Mouse (Mus musculus) hindbrain, embryonic 12.5 days (tissue): ENCODE data around the gene Hoxd3. TPM values are rescaled to one million over a fixed set of nuclear protein-coding genes. Genes with fewer than 3 reads are reported as not detected.
A peak's percentile ranks its signal among the peaks of the same experiment; 100 is the strongest.

Source experiments
- ATAC-seq: fragments of 200-750 bp; cut with Nextera tagmentation; 2 replicates; pipeline ENCODE4 v1.8.0; 2017; ENCODE audit warnings: moderate TSS enrichment; ENCODE audit not compliant: low FRiP score
- H3K27ac ChIP-seq: fragments of 300-500 bp; sonication (generic); 2 replicates; pipeline ENCODE4 v1.5.1; 2016; ENCODE audit warnings: mild to moderate bottlenecking
- H3K27me3 ChIP-seq: fragments of 300-500 bp; sonication (generic); 2 replicates; pipeline ENCODE4 v1.6.1; 2016; ENCODE audit warnings: mild to moderate bottlenecking
- H3K36me3 ChIP-seq: fragments of 300-500 bp; sonication (generic); 2 replicates; pipeline ENCODE4 v1.6.1; 2016; ENCODE audit warnings: mild to moderate bottlenecking
- H3K4me1 ChIP-seq: fragments of 300-500 bp; sonication (generic); 2 replicates; pipeline ENCODE4 v1.6.1; 2016
- H3K4me2 ChIP-seq: fragments of 300-500 bp; sonication (generic); replicated peaks from 2 replicates; pipeline ENCODE4 v1.6.1; 2016; ENCODE audit warnings: mild to moderate bottlenecking
- H3K4me3 ChIP-seq: fragments of 300-500 bp; sonication (generic); 2 replicates; pipeline ENCODE4 v1.5.1; 2016; ENCODE audit warnings: mild to moderate bottlenecking
- H3K9ac ChIP-seq: fragments of 300-500 bp; sonication (generic); 2 replicates; pipeline ENCODE4 v1.6.1; 2016; ENCODE audit warnings: mild to moderate bottlenecking, moderate library complexity
- H3K9me3 ChIP-seq: fragments of 300-500 bp; sonication (generic); replicated peaks from 2 replicates; pipeline ENCODE4 v1.6.1; 2016; ENCODE audit warnings: mild to moderate bottlenecking
- WGBS: fragments of 180-500 bp; shearing (Covaris S2); methylation state at CpG from one replicate; pipeline ENCODE4 v1.1.7; 2016; 5-methylcytosine and 5-hydroxymethylcytosine counted together
- polyA plus RNA-seq: library from polyadenylated mRNA; unstranded; fragments of >200 nt; fragmentation: Nextera tagmentation; extraction: Ambion mirVana; gene quantifications from 2 replicates; pipeline ENCODE4 v1.2.1, GENCODE M21; 2016

The Hoxd3 gene
- polyA plus RNA-seq, 1 experiment from 2014 or later: 69.6 TPM

DNA sequence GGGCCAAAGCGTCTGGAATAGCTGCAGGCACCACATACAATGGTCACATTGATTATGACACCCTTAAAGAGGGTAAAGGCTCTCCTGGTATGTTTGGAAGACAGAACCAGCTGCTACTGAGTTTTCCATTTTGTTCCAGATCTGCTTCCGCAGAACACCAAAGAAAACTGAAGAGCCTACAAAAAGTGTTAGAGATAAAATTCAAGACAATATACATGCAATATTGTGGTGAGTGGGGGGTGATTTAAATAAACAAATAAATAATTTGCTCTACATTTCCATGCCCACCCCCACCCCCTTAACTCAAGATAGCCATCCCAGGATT lies 27.7 kb downstream of the Hoxd3 start:
- H3K36me3 ChIP-seq: no peaks in the 10 kb centered on the region
- H3K9me3 ChIP-seq: no peaks in the 10 kb centered on the region
- H3K4me2 ChIP-seq: peak overlapping the region; percentile 49
- ATAC-seq: no peak
- WGBS: 5% methylated on average over 2 of the region's 2 CpGs
- H3K27me3 ChIP-seq: peaks cover 96% of the 10 kb centered on the region
- H3K9ac ChIP-seq: peak overlapping the region; percentile 73
- peaks cover 8% of the 10 kb centered on the region for H3K4me1 ChIP-seq
- H3K4me3 ChIP-seq: peak overlapping the region; percentile 44
- peak overlapping the region; percentile 97 for H3K27ac ChIP-seq

DNA sequence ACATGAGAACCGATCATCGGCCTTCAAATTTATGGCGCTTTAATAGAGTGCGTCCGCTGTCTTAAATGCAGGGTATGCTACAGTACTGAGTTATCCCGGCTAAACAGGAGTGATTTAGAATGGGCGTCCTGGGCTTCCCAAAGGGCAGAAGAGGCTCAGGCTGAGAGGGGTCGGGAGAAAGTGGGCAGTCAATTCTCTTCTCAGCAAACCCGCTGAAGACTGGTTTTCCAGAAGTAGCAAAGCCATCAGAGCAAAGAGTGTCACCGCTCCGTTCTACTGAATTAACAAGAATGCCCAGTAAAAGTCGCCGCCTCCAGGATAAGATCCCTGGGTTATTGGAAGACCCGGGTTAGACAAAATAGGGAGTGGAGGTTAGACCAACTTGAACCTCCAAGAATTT lies 28.1 kb downstream of the Hoxd3 start:
- Histone ChIP-seq H3K9me3 (no peaks in the 10 kb centered on the region), H3K4me2 (peak overlapping the region; percentile 49), H3K4me1 (peaks cover 8% of the 10 kb centered on the region), H3K4me3 (peak overlapping the region; percentile 44), H3K27ac (peak overlapping the region; percentile 97), H3K36me3 (no peaks in the 10 kb centered on the region), H3K9ac (peak overlapping the region; percentile 73), H3K27me3 (peaks cover 96% of the 10 kb centered on the region)
- 1% methylated on average over 14 of the region's 14 CpGs for WGBS
- ATAC-seq: no peak

DNA sequence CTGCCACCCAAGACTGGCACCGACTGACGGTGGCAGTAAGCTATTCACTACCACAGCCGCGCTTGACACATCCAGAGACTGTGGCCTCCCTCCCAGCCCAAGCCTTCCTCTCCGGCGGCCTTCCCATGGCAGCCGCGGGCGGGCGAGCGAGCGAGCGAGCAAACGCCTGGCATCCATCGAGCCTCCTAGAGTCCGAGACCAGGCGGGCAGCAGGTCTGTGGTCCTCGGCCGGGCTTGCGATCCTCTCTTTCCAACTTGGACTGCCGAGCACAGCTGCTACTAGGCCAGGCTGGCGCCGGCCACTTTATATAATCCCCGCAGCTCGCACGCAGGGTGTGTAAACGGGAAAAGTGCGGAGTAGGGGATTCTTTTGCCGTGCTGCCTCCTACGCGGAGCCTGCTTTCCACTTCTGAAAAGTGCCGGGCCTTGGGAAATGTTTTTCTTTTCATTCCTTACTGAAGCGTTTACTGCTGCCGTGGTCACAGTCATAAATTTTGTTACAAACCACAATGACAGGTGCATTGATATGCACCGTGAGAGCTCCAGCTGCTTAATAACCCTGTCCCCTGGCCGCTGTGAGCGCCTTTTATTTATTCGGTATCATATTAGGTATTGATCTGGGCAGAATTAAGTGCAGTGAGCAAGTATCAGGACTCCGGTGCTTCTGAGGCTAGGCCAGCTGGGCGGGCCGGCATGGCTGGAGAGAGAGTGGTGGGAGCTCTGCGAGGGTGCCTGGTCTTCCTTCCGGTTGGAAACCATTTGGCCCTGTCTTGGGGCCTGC lies 28.8 kb downstream of the Hoxd3 start:
- no peaks in the 10 kb centered on the region for H3K36me3 ChIP-seq
- WGBS: under 1% methylated on average over 43 of the region's 43 CpGs
- H3K27me3 ChIP-seq: peaks cover 96% of the 10 kb centered on the region
- peak overlapping the region; percentile 49 for H3K4me2 ChIP-seq
- peak; percentile 28; the same call in 1 of the 2 replicates for ATAC-seq
- peak overlapping the region; percentile 97 for H3K27ac ChIP-seq
- H3K4me1 ChIP-seq: peaks cover 8% of the 10 kb centered on the region
- peak overlapping the region; percentile 73 for H3K9ac ChIP-seq
- peak overlapping the region; percentile 44 for H3K4me3 ChIP-seq
- H3K9me3 ChIP-seq: no peaks in the 10 kb centered on the region

DNA sequence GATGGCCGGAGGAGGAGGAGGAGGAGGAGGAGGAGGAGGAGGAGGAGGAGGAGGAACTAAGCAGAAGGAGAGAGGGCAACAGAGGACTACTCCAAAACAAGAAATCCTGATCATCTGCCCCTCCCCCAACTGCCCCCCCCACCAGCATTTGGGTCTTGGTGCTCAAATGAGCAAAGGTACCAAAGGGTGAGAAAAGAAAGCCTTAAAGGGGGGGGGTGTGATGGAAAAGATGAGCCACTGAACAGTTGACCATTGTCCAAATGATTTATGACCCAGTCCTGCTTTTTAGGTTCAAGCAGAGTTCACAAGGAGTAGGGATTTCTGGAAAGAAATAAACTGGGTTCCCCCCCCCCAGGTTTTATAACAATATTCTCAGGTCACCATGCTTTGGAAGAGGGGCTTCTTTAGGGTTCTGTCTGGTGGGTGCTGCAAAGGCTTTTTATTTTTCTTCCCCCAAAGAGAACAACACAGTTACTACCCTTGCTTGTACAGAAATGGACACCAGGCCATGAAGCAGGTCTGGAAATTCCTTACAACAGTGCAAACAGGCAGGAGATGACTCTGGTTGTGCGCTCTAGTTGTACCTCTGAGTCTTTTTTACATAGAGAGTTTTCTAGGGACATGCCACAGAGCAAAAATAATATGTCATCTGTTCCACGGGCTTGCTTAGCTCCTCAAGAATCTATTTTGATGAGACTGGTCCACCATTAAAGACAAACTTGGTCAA lies 29.7 kb downstream of the Hoxd3 start:
- H3K4me2 ChIP-seq: peak overlapping the region; percentile 49
- 19% methylated on average over 2 of the region's 3 CpGs for WGBS
- H3K9me3 ChIP-seq: no peaks in the 10 kb centered on the region
- H3K27me3 ChIP-seq: peaks cover 96% of the 10 kb centered on the region
- H3K27ac ChIP-seq: peak overlapping the region; percentile 97
- peak overlapping the region; percentile 44 for H3K4me3 ChIP-seq
- no peaks in the 10 kb centered on the region; the same call in 1 of the 2 replicates for H3K36me3 ChIP-seq
- H3K4me1 ChIP-seq: peaks cover 9% of the 10 kb centered on the region
- peak overlapping the region; percentile 73 for H3K9ac ChIP-seq
- ATAC-seq: no peak

DNA sequence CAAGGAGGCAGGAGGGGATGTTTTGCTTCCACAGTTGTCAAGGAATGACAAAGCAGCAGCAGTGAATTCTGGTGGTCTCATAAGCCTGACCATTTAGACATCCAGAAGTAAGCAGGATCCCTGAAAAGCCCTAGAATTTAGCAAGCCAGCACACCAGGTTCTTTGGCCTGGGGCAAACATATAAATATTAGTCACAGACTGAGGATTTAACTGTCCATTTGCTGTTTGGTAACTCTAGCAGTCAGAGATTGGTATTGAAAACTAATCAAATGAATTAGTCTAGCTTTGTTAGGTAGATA lies 30.2 kb downstream of the Hoxd3 start:
- no peak for ATAC-seq
- Histone ChIP-seq H3K9me3 (no peaks in the 10 kb centered on the region), H3K4me1 (peaks cover 13% of the 10 kb centered on the region), H3K27ac (peak overlapping the region; percentile 97), H3K27me3 (peaks cover 96% of the 10 kb centered on the region), H3K4me3 (no peak overlapping the region), H3K36me3 (no peaks in the 10 kb centered on the region; the same call in 1 of the 2 replicates), H3K9ac (no peak overlapping the region), H3K4me2 (peak overlapping the region; percentile 49; the same call in 1 of the 2 replicates)

DNA sequence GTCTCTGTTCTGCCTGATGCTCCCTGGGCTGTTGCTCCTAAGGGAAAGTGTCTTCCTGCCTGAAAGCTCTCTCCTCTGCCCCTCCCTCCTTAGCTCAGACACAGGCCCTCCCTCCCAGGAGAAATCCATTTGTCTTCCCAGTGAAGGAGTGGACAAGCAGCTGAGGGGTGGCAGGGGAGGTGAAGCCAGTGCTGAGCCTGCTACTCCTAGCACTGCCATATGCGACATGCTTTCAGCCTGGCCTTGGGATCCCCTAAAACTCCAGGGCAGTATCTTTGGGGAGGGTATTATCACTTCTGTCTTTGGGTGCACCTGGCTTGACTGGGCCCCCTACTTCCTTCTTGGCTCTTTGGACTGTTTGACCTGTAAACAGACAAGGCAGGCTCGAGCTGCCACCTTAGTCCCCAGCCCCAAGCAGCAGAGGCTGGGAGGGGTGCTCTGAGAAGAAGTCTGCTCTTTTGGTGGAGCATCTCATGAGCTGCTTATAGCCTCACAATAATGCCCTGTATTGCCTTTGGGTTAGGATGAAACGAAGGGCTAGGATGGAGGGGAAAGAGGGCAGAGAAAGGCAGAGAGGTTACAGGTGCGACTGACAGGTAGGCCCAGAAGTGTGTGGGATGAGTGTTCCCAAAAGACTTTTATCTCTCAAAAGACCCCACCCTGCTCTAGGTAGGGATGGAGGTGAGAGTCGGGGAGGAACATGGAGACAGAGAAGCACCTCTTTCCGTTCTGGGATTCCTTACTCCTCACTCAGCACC lies 34.0 kb downstream of the Hoxd3 start:
- Histone ChIP-seq H3K9ac (peak overlapping the region; percentile 80), H3K36me3 (no peaks in the 10 kb centered on the region; the same call in 1 of the 2 replicates), H3K27ac (peak overlapping the region; percentile 91), H3K4me2 (peak overlapping the region; percentile 58), H3K9me3 (no peaks in the 10 kb centered on the region), H3K4me3 (peak overlapping the region; percentile 45), H3K4me1 (peaks cover 26% of the 10 kb centered on the region), H3K27me3 (peaks cover 88% of the 10 kb centered on the region)
- ATAC-seq: peak; percentile 47
- 2% methylated on average over 6 of the region's 6 CpGs for WGBS

DNA sequence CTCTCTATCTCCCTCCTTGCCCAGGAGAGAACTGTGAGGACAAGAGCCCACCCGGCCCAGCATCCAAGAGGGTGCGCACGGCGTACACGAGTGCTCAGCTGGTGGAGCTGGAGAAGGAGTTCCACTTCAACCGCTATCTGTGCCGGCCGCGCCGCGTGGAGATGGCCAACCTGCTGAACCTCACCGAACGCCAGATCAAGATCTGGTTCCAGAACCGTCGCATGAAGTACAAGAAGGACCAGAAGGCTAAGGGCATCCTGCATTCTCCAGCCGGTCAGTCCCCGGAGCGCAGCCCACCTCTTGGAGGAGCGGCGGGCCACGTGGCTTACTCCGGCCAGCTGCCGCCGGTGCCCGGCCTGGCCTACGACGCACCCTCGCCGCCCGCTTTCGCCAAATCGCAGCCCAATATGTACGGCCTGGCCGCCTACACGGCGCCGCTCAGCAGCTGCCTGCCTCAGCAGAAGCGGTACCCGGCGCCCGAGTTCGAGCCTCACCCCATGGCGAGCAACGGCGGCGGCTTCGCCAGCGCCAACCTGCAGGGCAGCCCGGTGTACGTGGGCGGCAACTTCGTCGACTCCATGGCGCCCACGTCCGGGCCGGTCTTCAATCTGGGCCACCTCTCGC lies 34.7 kb downstream of the Hoxd3 start:
- Histone ChIP-seq H3K9ac (peak overlapping the region; percentile 80), H3K4me3 (peak overlapping the region; percentile 45), H3K9me3 (no peaks in the 10 kb centered on the region), H3K4me1 (peaks cover 30% of the 10 kb centered on the region), H3K36me3 (no peaks in the 10 kb centered on the region; the same call in 1 of the 2 replicates), H3K4me2 (peak overlapping the region; percentile 58), H3K27ac (peak overlapping the region; percentile 91), H3K27me3 (peaks cover 88% of the 10 kb centered on the region)
- no peak for ATAC-seq
- under 1% methylated on average over 58 of the region's 58 CpGs for WGBS

DNA sequence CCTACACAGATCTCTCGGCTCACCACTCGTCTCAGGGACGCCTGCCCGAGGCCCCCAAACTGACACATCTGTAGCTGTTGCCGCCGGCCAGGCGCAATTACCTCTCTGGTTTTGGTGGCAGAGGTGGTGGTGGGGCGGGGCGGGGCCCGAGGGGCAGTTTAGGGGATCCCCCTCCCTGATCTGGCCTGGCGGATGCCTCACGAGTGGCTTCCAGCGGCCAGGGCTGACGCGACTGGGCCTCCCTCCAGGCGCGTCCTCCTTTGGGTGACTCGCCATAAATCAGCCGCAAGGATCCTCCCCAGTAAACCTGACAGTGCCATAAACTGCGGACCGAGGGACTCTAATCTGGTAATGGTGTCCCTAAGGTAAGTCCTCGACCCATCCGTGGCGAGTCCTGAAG lies 35.3 kb downstream of the Hoxd3 start:
- no peaks in the 10 kb centered on the region for H3K9me3 ChIP-seq
- H3K4me1 ChIP-seq: peaks cover 28% of the 10 kb centered on the region
- H3K36me3 ChIP-seq: no peaks in the 10 kb centered on the region; the same call in 1 of the 2 replicates
- H3K4me3 ChIP-seq: peak overlapping the region; percentile 45
- H3K4me2 ChIP-seq: peak overlapping the region; percentile 58
- H3K9ac ChIP-seq: peak overlapping the region; percentile 80
- no peak for ATAC-seq
- under 1% methylated on average over 24 of the region's 24 CpGs for WGBS
- H3K27ac ChIP-seq: peak overlapping the region; percentile 91
- H3K27me3 ChIP-seq: peaks cover 88% of the 10 kb centered on the region

DNA sequence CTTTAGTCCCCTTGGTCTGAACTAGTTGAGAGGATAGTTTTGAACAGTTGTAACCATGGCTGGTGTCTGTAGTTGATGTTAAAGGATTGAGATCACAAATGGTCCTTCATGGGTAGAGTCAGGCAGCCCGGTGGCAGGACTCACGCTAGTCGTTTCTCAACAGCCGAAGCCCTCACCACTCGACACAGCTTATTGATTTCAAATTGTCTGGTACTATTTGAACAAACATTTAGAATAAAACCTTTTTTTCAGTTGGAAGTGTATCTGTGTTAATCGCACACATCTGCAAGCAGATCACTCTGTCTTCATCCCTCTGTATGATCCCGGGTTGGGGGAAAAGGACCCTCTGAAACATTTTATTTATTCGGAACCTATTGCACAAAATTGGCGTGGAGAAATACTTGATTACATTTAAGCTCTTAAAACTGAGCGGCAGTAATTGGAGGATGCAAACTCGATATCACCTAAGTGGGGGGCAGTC lies 36.0 kb downstream of the Hoxd3 start:
- 3% methylated on average over 11 of the region's 11 CpGs for WGBS
- H3K36me3 ChIP-seq: no peaks in the 10 kb centered on the region; the same call in 1 of the 2 replicates
- peak overlapping the region; percentile 45 for H3K4me3 ChIP-seq
- peaks cover 88% of the 10 kb centered on the region for H3K27me3 ChIP-seq
- H3K9me3 ChIP-seq: no peaks in the 10 kb centered on the region
- peaks cover 32% of the 10 kb centered on the region for H3K4me1 ChIP-seq
- peak overlapping the region; percentile 58 for H3K4me2 ChIP-seq
- H3K9ac ChIP-seq: peak overlapping the region; percentile 80
- peak overlapping the region; percentile 91 for H3K27ac ChIP-seq
- ATAC-seq: no peak

DNA sequence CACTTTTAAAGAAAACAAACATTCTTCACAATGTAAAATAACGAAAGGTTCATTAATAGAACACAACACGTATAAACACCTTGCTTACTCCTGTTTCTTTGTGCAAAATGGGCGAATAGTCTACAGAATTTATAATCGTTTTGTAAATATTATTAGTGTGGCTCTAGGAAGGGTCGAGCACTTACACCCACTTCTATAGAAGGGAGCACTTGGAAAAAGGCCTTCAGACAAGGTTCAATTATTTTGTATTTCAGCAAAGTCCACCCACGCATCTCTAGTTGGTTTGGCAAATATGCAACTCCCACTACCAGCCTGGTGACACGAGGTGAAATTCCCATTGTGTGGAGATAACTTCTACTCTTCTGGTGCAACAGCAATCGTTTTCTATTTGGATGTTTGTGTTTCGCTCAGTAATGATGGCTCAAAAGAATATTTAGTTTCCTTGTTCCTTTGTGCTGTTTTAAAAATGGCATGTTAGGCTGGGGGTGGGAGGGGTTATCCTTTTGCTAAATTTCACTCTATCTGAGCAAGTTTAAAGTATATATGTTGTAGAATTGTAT lies 36.8 kb downstream of the Hoxd3 start:
- peaks cover 89% of the 10 kb centered on the region for H3K27me3 ChIP-seq
- peak overlapping the region; percentile 58 for H3K4me2 ChIP-seq
- H3K9ac ChIP-seq: peak overlapping the region; percentile 80
- H3K9me3 ChIP-seq: no peaks in the 10 kb centered on the region
- no peaks in the 10 kb centered on the region; the same call in 1 of the 2 replicates for H3K36me3 ChIP-seq
- H3K4me3 ChIP-seq: peak overlapping the region; percentile 45
- peaks cover 40% of the 10 kb centered on the region for H3K4me1 ChIP-seq
- H3K27ac ChIP-seq: peak overlapping the region; percentile 91
- no peak for ATAC-seq
- 3% methylated on average over 9 of the region's 9 CpGs for WGBS

DNA sequence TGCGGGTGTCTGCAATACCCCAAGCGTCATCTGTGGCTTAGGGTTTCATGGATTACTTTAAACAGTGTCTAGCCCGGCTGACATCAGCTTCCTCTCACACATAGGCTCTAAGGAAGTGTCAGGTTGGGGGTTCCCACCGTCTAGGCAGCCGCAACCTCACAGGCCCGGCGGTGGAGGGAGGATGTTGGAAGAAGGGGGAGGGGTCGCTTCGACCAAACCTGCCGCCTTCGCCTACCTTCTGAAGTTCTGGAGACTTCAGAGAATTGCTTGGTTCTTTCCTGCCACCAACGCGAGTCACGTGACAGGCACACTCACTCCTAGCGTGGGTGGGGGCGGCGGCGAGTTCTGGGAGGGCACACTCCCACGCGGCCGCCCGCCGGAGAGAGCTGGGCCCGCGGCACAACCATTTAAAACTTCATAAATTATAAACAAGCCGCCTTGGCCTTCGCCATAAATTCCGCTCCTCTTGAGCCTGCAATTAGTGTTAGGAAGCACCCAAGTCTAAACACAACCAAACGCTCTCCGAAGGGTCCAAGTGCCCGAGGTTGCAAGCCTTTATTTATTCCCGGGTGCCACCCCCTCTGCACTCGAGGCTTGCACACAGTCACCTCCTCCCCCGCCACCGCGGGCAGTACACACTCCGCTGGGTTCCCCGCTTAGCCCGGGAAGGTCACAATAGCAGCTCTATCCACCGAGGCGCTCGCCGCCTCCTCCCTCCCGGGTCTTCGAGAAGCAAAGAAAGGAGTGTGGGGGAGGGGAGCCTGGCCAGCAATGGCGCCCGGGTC lies 37.8 kb downstream of the Hoxd3 start:
- peaks cover 36% of the 10 kb centered on the region for H3K4me1 ChIP-seq
- no peaks in the 10 kb centered on the region for H3K9me3 ChIP-seq
- H3K27me3 ChIP-seq: peaks cover 89% of the 10 kb centered on the region
- H3K4me2 ChIP-seq: peak overlapping the region; percentile 58
- H3K27ac ChIP-seq: peak overlapping the region; percentile 91
- H3K4me3 ChIP-seq: peak overlapping the region; percentile 45
- peak overlapping the region; percentile 80 for H3K9ac ChIP-seq
- peak; percentile 86 for ATAC-seq
- WGBS: under 1% methylated on average over 46 of the region's 47 CpGs
- H3K36me3 ChIP-seq: no peaks in the 10 kb centered on the region; the same call in 1 of the 2 replicates
